Mouse (Mus musculus) CH12.LX (cell line): Measurements from ENCODE around the gene Hlx. TPM values are rescaled to one million over a fixed set of nuclear protein-coding genes. Genes with fewer than 3 reads are reported as not detected.

Experiments
- DNase-seq: peaks from one replicate; pipeline ENCODE4 v3.0.0-alpha.2; 2013; ENCODE audit errors: extremely low read depth
- H3K27ac ChIP-seq: 2 replicates; pipeline ENCODE4 v1.5.1; 2012; ENCODE audit warnings: low read depth, mild to moderate bottlenecking, control low read depth, moderate library complexity; ENCODE audit not compliant: insufficient read depth
- H3K27me3 ChIP-seq: replicated peaks from 2 replicates; pipeline ENCODE3; 2012; ENCODE audit warnings: inconsistent platforms
- H3K36me3 ChIP-seq, 2 experiments: replicated peaks in 1 of 2; 2 replicates each; pipeline versions ENCODE3 to v1.6.1; 2012; ENCODE audit warnings: inconsistent platforms in 1 of 2, low read length in 1 of 2, mild to moderate bottlenecking in 1 of 2, mixed read lengths in 1 of 2, moderate library complexity in 1 of 2; ENCODE audit not compliant: control insufficient read depth in 1 of 2, insufficient read depth in 1 of 2
- H3K4me1 ChIP-seq, 2 experiments: 2 replicates each; pipeline ENCODE4 v1.6.1; 2012; ENCODE audit warnings: inconsistent platforms in 1 of 2, moderate library complexity in 1 of 2; ENCODE audit not compliant: insufficient read depth in 2 of 2, control insufficient read depth in 1 of 2
- H3K4me2 ChIP-seq: 2 replicates; pipeline ENCODE4 v1.6.1; 2012; ENCODE audit warnings: low read depth, mild to moderate bottlenecking, control low read depth; ENCODE audit not compliant: poor library complexity, insufficient read depth, severe bottlenecking
- H3K4me3 ChIP-seq, 3 experiments: fragments of 150-350 bp in 1 of 3; sonication (generic) in 1 of 3; replicated peaks in 1 of 3; 2 replicates each; pipeline versions ENCODE3 to v1.5.1; 2011 to 2012; ENCODE audit warnings: low read depth in 2 of 3, low read length in 2 of 3, mild to moderate bottlenecking in 2 of 3, moderate library complexity in 2 of 3, control low read depth in 1 of 3, improper control_type of control experiment in 1 of 3, inconsistent platforms in 1 of 3, mixed read lengths in 1 of 3; ENCODE audit not compliant: poor library complexity in 1 of 3
- H3K79me2 ChIP-seq: replicated peaks from 2 replicates; pipeline ENCODE4 v1.6.1; 2012; ENCODE audit warnings: mild to moderate bottlenecking, moderate library complexity; ENCODE audit not compliant: control insufficient read depth, poor library complexity, insufficient read depth, severe bottlenecking; ENCODE audit errors: extremely low read depth
- H3K9ac ChIP-seq: 2 replicates; pipeline ENCODE4 v1.6.1; 2012; ENCODE audit warnings: low read depth, mild to moderate bottlenecking, control low read depth, moderate library complexity; ENCODE audit not compliant: insufficient read depth
- H3K9me3 ChIP-seq: replicated peaks from 2 replicates; pipeline ENCODE3; 2012; ENCODE audit warnings: low read length, inconsistent platforms, mixed read lengths
- BHLHE40 ChIP-seq: IDR thresholded peaks from 2 replicates; pipeline ENCODE4 v1.6.1; 2011; ENCODE audit warnings: mild to moderate bottlenecking, low read depth, low read length, improper control_type of control experiment
- CHD1 ChIP-seq: IDR thresholded peaks from 2 replicates; pipeline ENCODE4 v1.6.1; 2012; ENCODE audit warnings: low read depth, low read length, improper control_type of control experiment, inconsistent platforms
- CHD2 ChIP-seq: IDR thresholded peaks from 2 replicates; pipeline ENCODE4 v1.6.1; 2011; ENCODE audit warnings: low read length, improper control_type of control experiment
- CTCF ChIP-seq, 2 experiments: IDR thresholded peaks in 1 of 2; conservative IDR thresholded peaks in 1 of 2; 2 replicates each; pipeline ENCODE4 v1.5.1; 2011 to 2012; ENCODE audit warnings: low read depth in 2 of 2, low read length in 2 of 2, improper control_type of control experiment in 1 of 2, inconsistent platforms in 1 of 2, mild to moderate bottlenecking in 1 of 2, moderate library complexity in 1 of 2
- GABPA ChIP-seq: IDR thresholded peaks from 2 replicates; pipeline ENCODE4 v1.6.1; 2012; ENCODE audit warnings: low read depth, low read length, improper control_type of control experiment, inconsistent platforms; ENCODE audit not compliant: insufficient replicate concordance
- HCFC1 ChIP-seq: IDR thresholded peaks from 2 replicates; pipeline ENCODE4 v1.6.1; 2012; ENCODE audit warnings: low read depth, mild to moderate bottlenecking, inconsistent platforms, low read length, improper control_type of control experiment
- JUND ChIP-seq: conservative IDR thresholded peaks from 2 replicates; pipeline ENCODE4 v1.6.1; 2011; ENCODE audit warnings: low read depth, low read length, improper control_type of control experiment
- KAT2A ChIP-seq: IDR thresholded peaks from 2 replicates; pipeline ENCODE4 v1.6.1; 2012; ENCODE audit warnings: low read length, improper control_type of control experiment, inconsistent platforms; ENCODE audit not compliant: insufficient replicate concordance
- MAFK ChIP-seq: IDR thresholded peaks from 2 replicates; pipeline ENCODE4 v1.6.1; 2011; ENCODE audit warnings: low read length, improper control_type of control experiment; ENCODE audit not compliant: insufficient replicate concordance
- MAX ChIP-seq: IDR thresholded peaks from 2 replicates; pipeline ENCODE4 v1.6.1; 2011; ENCODE audit warnings: low read length, improper control_type of control experiment
- MAZ ChIP-seq: IDR thresholded peaks from 2 replicates; pipeline ENCODE4 v1.6.1; 2012; ENCODE audit warnings: low read depth, mild to moderate bottlenecking, inconsistent platforms, low read length, improper control_type of control experiment, moderate library complexity
- MXI1 ChIP-seq: IDR thresholded peaks from 2 replicates; pipeline ENCODE4 v1.6.1; 2011; ENCODE audit warnings: mild to moderate bottlenecking, low read depth, low read length, improper control_type of control experiment
- NELFE ChIP-seq: IDR thresholded peaks from 2 replicates; pipeline ENCODE4 v1.6.1; 2011; ENCODE audit warnings: low read depth, low read length, improper control_type of control experiment
- PAX5 ChIP-seq: IDR thresholded peaks from 2 replicates; pipeline ENCODE4 v1.6.1; 2012; ENCODE audit warnings: low read length, inconsistent platforms, mixed read lengths
- POLR2AphosphoS2 ChIP-seq: IDR thresholded peaks from 2 replicates; pipeline ENCODE4 v1.6.1; 2011; ENCODE audit warnings: low read depth, low read length, improper control_type of control experiment
- SIN3A ChIP-seq: IDR thresholded peaks from 2 replicates; pipeline ENCODE4 v1.6.1; 2012; ENCODE audit warnings: low read length, improper control_type of control experiment, inconsistent platforms
- TBP ChIP-seq: conservative IDR thresholded peaks from 2 replicates; pipeline ENCODE4 v1.6.1; 2011; ENCODE audit warnings: low read depth, low read length, improper control_type of control experiment
- TCF12 ChIP-seq: IDR thresholded peaks from 2 replicates; pipeline ENCODE4 v1.6.1; 2014; ENCODE audit warnings: low read depth, mild to moderate bottlenecking, inconsistent platforms, low read length, improper control_type of control experiment
- ZNF384 ChIP-seq: IDR thresholded peaks from 2 replicates; pipeline ENCODE4 v1.6.1; 2012; ENCODE audit warnings: low read depth, low read length, improper control_type of control experiment, inconsistent platforms
- dilution Hi-C: fragments of 300-500 bp; cut with MboI; formaldehyde crosslinking; loops from 2 replicates; pipeline ENCODE4 v1.14.3; 2020; ENCODE audit warnings: low sequenced_read_pairs; ENCODE audit not compliant: extremely low pct_unique_long_range_greater_than_20kb, extremely low pct_ligation_motif_present
- in situ Hi-C: fragments of 300-500 bp; cut with MboI; formaldehyde crosslinking; loops from 3 replicates; pipeline ENCODE4 v1.14.3; 2019; ENCODE audit warnings: low sequenced_read_pairs, low pct_ligation_motif_present, low pct_unique_long_range_greater_than_20kb, mixed read lengths
- polyA plus RNA-seq: library from polyadenylated mRNA; unstranded; fragments of >175 nt; gene quantifications from 2 replicates; pipeline ENCODE4 v1.2.1, GENCODE M21; 2012; ENCODE audit warnings: low read depth; ENCODE audit not compliant: insufficient read length
- total RNA-seq, 2 experiments: library from RNA; depleted of rRNA; stranded (reverse); fragments of 300-350 nt in 1 of 2; fragments of >200 nt in 1 of 2; gene quantifications; 2 replicates each; pipeline ENCODE4 v1.2.3; 2012 to 2014

Hlx gene
- total RNA-seq (2012; rRNA removed): 0.64 and 0.80 TPM in 2 replicates
- 0.34 and 0.38 TPM in 2 replicates for total RNA-seq (2014; rRNA removed)
- 1.1 and 2.4 TPM in 2 replicates for polyA plus RNA-seq

GRCm38 (mm10) chr1:184732556-184733049 is at the start of gene Hlx:
Gene Hlx, minus strand, starts transcription at chr1:184732619.
- Histone ChIP-seq H3K4me1 (peaks cover 4 to 54% of the 10 kb centered on the region in 2 experiments; a peak in 3 of 4 replicates), H3K79me2 (no peaks in the 10 kb centered on the region), H3K36me3 (peaks cover 0 to 7% of the 10 kb centered on the region in 2 experiments), H3K9ac (peak within 1 kb of the TSS; percentile 67), H3K27ac (no peak within 1 kb of the TSS), H3K4me3 (peak within 1 kb of the TSS; percentile 41 to 71 (median 69)), H3K27me3 (peaks cover 43% of the 10 kb centered on the region), H3K9me3 (no peaks in the 10 kb centered on the region), H3K4me2 (peak within 1 kb of the TSS; percentile 81)
- peak; percentile 27; the same call in 1 of the 2 replicates for TF ChIP-seq ZNF384
- peak; percentile 69 for TF ChIP-seq MXI1
- no peak for TF ChIP-seq CHD1
- TF ChIP-seq HCFC1: peak; percentile 7; the same call in 1 of the 2 replicates
- no peak for TF ChIP-seq POLR2AphosphoS2
- peak; percentile 40; the same call in 1 of the 2 replicates for TF ChIP-seq SIN3A
- in situ Hi-C loops: loop anchor here (10.0 kb wide), 2 partner anchors 268 to 468 kb away; no protein-coding TSS in a partner anchor
- DNase-seq: peak; percentile 84
- dilution Hi-C loops: no loop called here

- in situ Hi-C loops: no loop called here
- Histone ChIP-seq H3K4me3 (no peak overlapping the region), H3K27ac (no peak overlapping the region), H3K36me3 (no peaks in the 10 kb centered on the region), H3K79me2 (no peaks in the 10 kb centered on the region; the same call in 1 of the 2 replicates), H3K4me2 (no peak overlapping the region), H3K4me1 (peaks cover 0 to 3% of the 10 kb centered on the region in 2 experiments; a peak in 1 of 4 replicates), H3K9ac (no peak overlapping the region), H3K9me3 (no peaks in the 10 kb centered on the region), H3K27me3 (no peaks in the 10 kb centered on the region)
- DNase-seq: no peak
- TF ChIP-seq CTCF (conservative IDR thresholded peaks at IDR 0.05 in 1 of 2, IDR thresholded peaks at IDR 0.05 in 1 of 2; ENCODE audit: low read depth in 2 of 2, low read length in 2 of 2) (no peak), PAX5 (no peak), HCFC1 (no peak)
- dilution Hi-C loops: no loop called here
Measured at GRCm38 (mm10) chr1:184782161-184782513, 49.7 kb upstream of the Hlx start.

GRCm38 (mm10) chr1:184781286-184782160 is 49.1 kb upstream of the Hlx start:
- H3K27me3 ChIP-seq: no peaks in the 10 kb centered on the region
- H3K4me2 ChIP-seq: no peak overlapping the region
- no peak overlapping the region for H3K27ac ChIP-seq
- H3K4me1 ChIP-seq: peaks cover 0 to 3% of the 10 kb centered on the region in 2 experiments; a peak in 1 of 4 replicates
- no peaks in the 10 kb centered on the region for H3K36me3 ChIP-seq
- no peaks in the 10 kb centered on the region for H3K9me3 ChIP-seq
- H3K9ac ChIP-seq: no peak overlapping the region
- no peak for DNase-seq
- no peak for TF ChIP-seq KAT2A
- no peak for TF ChIP-seq BHLHE40
- TF ChIP-seq GABPA: no peak
- no peak for TF ChIP-seq MAFK
- no peak for TF ChIP-seq NELFE
- TF ChIP-seq SIN3A: no peak
- TF ChIP-seq CHD2: no peak
- TF ChIP-seq JUND: no peak
- no peak for TF ChIP-seq TCF12
- no peak for TF ChIP-seq MAX
- TF ChIP-seq CHD1: no peak
- no peak for TF ChIP-seq MXI1
- no peak for TF ChIP-seq ZNF384
- no peak for TF ChIP-seq MAZ
- no peak for TF ChIP-seq TBP
- dilution Hi-C loops: no loop called here
- no peak overlapping the region for H3K4me3 ChIP-seq
- H3K79me2 ChIP-seq: no peaks in the 10 kb centered on the region; the same call in 1 of the 2 replicates
- in situ Hi-C loops: no loop called here
